Mouse (Mus musculus): Measurements from ENCODE around the gene Dock7. TPM values are rescaled to one million over a fixed set of nuclear protein-coding genes. Genes with fewer than 3 reads are reported as not detected.

The Dock7 gene
- polyA plus RNA-seq, 1 experiment = not detected

GRCm38 (mm10) chr4:99132686-99133085 is 12.0 kb upstream of the Dock7 start:
- Histone ChIP-seq H3K27ac (ENCODE audit: insufficient read depth, low read depth, low read length) (no peak overlapping the region), H3K4me1 (ENCODE audit: control insufficient read depth, insufficient read depth, low read length) (no peaks in the 10 kb centered on the region), H3K4me3 (ENCODE audit: insufficient read depth, low read depth, low read length) (no peak overlapping the region)
- 42% methylated on average over 6 of the region's 6 CpGs for WGBS
- TF ChIP-seq POLR2A (IDR thresholded peaks at IDR 0.05; ENCODE audit: insufficient read depth, low read depth, low read length) = no peak
- no peak for TF ChIP-seq CTCF (IDR thresholded peaks at IDR 0.05; ENCODE audit: insufficient read depth, low read depth, low read length)

DNA sequence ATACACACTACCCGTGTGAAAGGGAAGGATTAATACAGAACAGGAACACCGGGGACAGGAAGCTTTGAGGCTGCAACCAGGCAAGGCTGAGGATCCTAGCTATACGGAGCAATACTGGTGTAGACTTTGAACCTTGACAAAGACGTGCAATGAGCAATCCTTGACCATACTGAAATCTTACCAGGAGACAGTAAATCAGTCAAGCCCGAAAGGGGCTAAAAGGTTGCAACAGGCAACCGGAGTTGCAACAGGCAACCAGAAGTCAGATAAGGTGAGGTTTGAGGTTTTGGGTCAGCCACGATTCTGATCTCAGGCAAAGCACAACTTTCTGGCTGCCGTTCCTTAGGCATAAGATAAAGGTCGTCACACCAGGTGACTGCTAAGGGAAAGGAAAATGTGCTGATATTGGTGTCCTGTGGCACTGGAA is 10.5 kb upstream of the Dock7 start:
- Histone ChIP-seq H3K27ac (ENCODE audit: insufficient read depth, low read depth, low read length) (no peak overlapping the region), H3K4me1 (ENCODE audit: control insufficient read depth, insufficient read depth, low read length) (no peaks in the 10 kb centered on the region), H3K4me3 (ENCODE audit: insufficient read depth, low read depth, low read length) (no peak overlapping the region)
- TF ChIP-seq CTCF (IDR thresholded peaks at IDR 0.05; ENCODE audit: insufficient read depth, low read depth, low read length) (no peak), POLR2A (IDR thresholded peaks at IDR 0.05; ENCODE audit: insufficient read depth, low read depth, low read length) (no peak)
- WGBS = 90% methylated on average over 9 of the region's 9 CpGs

GRCm38 (mm10) chr4:99123546-99123945 is 2.8 kb upstream of the Dock7 start:
- H3K27ac ChIP-seq (ENCODE audit: insufficient read depth, low read depth, low read length) = no peak overlapping the region
- peaks cover 5% of the 10 kb centered on the region; the same call in 1 of the 2 replicates for H3K4me1 ChIP-seq (ENCODE audit: control insufficient read depth, insufficient read depth, low read length)
- TF ChIP-seq POLR2A (IDR thresholded peaks at IDR 0.05; ENCODE audit: insufficient read depth, low read depth, low read length) (no peak), CTCF (IDR thresholded peaks at IDR 0.05; ENCODE audit: insufficient read depth, low read depth, low read length) (no peak)
- WGBS = 50% methylated on average over 3 of the region's 3 CpGs
- no peak overlapping the region for H3K4me3 ChIP-seq (ENCODE audit: insufficient read depth, low read depth, low read length)

- no peak for TF ChIP-seq CTCF (IDR thresholded peaks at IDR 0.05; ENCODE audit: insufficient read depth, low read depth, low read length)
- no peak for TF ChIP-seq POLR2A (IDR thresholded peaks at IDR 0.05; ENCODE audit: insufficient read depth, low read depth, low read length)
- Histone ChIP-seq H3K4me1 (ENCODE audit: control insufficient read depth, insufficient read depth, low read length) (peaks cover 5% of the 10 kb centered on the region; the same call in 1 of the 2 replicates), H3K27ac (ENCODE audit: insufficient read depth, low read depth, low read length) (peak overlapping the region; percentile 29; the same call in 1 of the 2 replicates), H3K4me3 (ENCODE audit: insufficient read depth, low read depth, low read length) (no peak overlapping the region)
- 50% methylated on average over 1 of the region's 1 CpGs for WGBS
Observed at GRCm38 (mm10) chr4:99122786-99123185, 2.1 kb upstream of the Dock7 start.

DNA sequence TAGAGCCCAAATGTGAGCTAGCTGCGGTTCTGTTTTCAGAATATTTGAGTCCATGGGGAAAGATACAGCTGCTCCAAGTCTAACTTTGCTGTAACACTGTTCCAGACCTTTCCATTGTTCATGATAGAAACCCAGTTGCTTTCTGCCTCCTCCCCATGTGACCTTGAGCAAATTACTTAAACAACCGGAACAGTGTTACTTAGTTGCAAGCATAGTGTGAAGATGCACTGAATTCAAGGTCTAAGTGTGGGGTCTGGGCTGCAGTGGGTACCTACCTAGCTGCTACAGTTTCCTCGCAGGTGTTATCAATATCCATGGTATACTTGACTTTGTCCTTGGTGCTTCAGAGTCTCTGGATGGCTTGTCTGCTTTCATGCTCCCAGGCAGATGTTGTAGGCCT is 1.3 kb upstream of the Dock7 start:
- H3K27ac ChIP-seq (ENCODE audit: insufficient read depth, low read depth, low read length) = no peak overlapping the region
- TF ChIP-seq CTCF (IDR thresholded peaks at IDR 0.05; ENCODE audit: insufficient read depth, low read depth, low read length) (no peak), POLR2A (IDR thresholded peaks at IDR 0.05; ENCODE audit: insufficient read depth, low read depth, low read length) (no peak)
- no peak overlapping the region for H3K4me3 ChIP-seq (ENCODE audit: insufficient read depth, low read depth, low read length)
- WGBS = 73% methylated on average over 3 of the region's 3 CpGs
- peaks cover 5% of the 10 kb centered on the region; the same call in 1 of the 2 replicates for H3K4me1 ChIP-seq (ENCODE audit: control insufficient read depth, insufficient read depth, low read length)

- Histone ChIP-seq H3K27ac (ENCODE audit: insufficient read depth, low read depth, low read length) (peak overlapping the region; percentile 78), H3K4me1 (ENCODE audit: control insufficient read depth, insufficient read depth, low read length) (peaks cover 8% of the 10 kb centered on the region), H3K4me3 (ENCODE audit: insufficient read depth, low read depth, low read length) (peak overlapping the region; percentile 88)
- 5% methylated on average over 17 of the region's 17 CpGs for WGBS
- TF ChIP-seq CTCF (IDR thresholded peaks at IDR 0.05; ENCODE audit: insufficient read depth, low read depth, low read length) (no peak), POLR2A (IDR thresholded peaks at IDR 0.05; ENCODE audit: insufficient read depth, low read depth, low read length) (no peak)
Observed at GRCm38 (mm10) chr4:99121123-99121755, 524 bp upstream of the Dock7 start.

- TF ChIP-seq POLR2A (IDR thresholded peaks at IDR 0.05; ENCODE audit: insufficient read depth, low read depth, low read length) = no peak
- TF ChIP-seq CTCF (IDR thresholded peaks at IDR 0.05; ENCODE audit: insufficient read depth, low read depth, low read length) = no peak
- H3K4me1 ChIP-seq (ENCODE audit: control insufficient read depth, insufficient read depth, low read length) = peaks cover 8% of the 10 kb centered on the region
- no peak overlapping the region for H3K4me3 ChIP-seq (ENCODE audit: insufficient read depth, low read depth, low read length)
- H3K27ac ChIP-seq (ENCODE audit: insufficient read depth, low read depth, low read length) = no peak overlapping the region
- 69% methylated on average over 5 of the region's 5 CpGs for WGBS
Observed at GRCm38 (mm10) chr4:99119051-99119450, 1.7 kb downstream of the Dock7 start.

- H3K27ac ChIP-seq (ENCODE audit: insufficient read depth, low read depth, low read length) = no peak overlapping the region
- TF ChIP-seq POLR2A (IDR thresholded peaks at IDR 0.05; ENCODE audit: insufficient read depth, low read depth, low read length) (no peak), CTCF (IDR thresholded peaks at IDR 0.05; ENCODE audit: insufficient read depth, low read depth, low read length) (no peak)
- 72% methylated on average over 9 of the region's 9 CpGs for WGBS
- no peak overlapping the region for H3K4me3 ChIP-seq (ENCODE audit: insufficient read depth, low read depth, low read length)
- H3K4me1 ChIP-seq (ENCODE audit: control insufficient read depth, insufficient read depth, low read length) = peaks cover 5% of the 10 kb centered on the region
Observed at GRCm38 (mm10) chr4:99115797-99116196, 4.9 kb downstream of the Dock7 start.

DNA sequence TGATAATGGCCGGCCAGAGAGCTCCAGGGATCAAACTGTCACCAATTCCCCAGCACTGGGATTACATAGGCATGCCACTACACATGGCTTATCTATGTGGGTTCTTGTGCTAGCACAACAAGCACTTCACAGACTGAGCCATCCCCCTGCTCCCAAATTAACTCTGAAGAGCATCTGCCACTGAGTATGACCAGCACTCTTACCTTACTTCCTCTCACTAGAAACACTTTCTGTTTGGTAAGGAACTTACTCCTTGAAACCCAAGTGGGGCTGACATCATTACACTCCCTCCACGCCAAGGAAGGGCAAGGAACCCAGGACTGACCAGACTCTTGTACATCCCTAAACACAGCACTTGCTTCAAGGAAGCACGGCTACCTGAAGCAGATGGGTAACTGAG is 9.0 kb downstream of the Dock7 start:
- Histone ChIP-seq H3K4me1 (ENCODE audit: control insufficient read depth, insufficient read depth, low read length) (peaks cover 2% of the 10 kb centered on the region; the same call in 1 of the 2 replicates), H3K4me3 (ENCODE audit: insufficient read depth, low read depth, low read length) (no peak overlapping the region), H3K27ac (ENCODE audit: insufficient read depth, low read depth, low read length) (no peak overlapping the region)
- no peak for TF ChIP-seq POLR2A (IDR thresholded peaks at IDR 0.05; ENCODE audit: insufficient read depth, low read depth, low read length)
- no peak for TF ChIP-seq CTCF (IDR thresholded peaks at IDR 0.05; ENCODE audit: insufficient read depth, low read depth, low read length)
- 91% methylated on average over 3 of the region's 3 CpGs for WGBS

All from olfactory bulb, adult 2 months (tissue).